8 mouse cellular contexts compared by ENCODE assay signal in genomic region chr12:73794151-73794883, GRCm38 (mm10).
DNase-seq lines count a peak whose midpoint lies in the region; ATAC-seq lines count a peak whose summit lies in the region.

No protein-coding gene starts in this region.

- H3K9me3 ChIP-seq in limb, embryonic 11.5 days (ENCODE audit: control insufficient read depth, low read length), result no peaks in the 10 kb centered on the region
- no peaks in the 10 kb centered on the region for H3K9me3 ChIP-seq in limb, embryonic 10.5 days (replicated peaks)
- no peaks in the 10 kb centered on the region for H3K9me3 ChIP-seq in heart, embryonic 11.5 days (replicated peaks; ENCODE audit: control insufficient read depth, low read length)
- H3K9me3 ChIP-seq in midbrain, embryonic 14.5 days (ENCODE audit: control insufficient read depth, low read length), result no peaks in the 10 kb centered on the region
- H3K9me3 ChIP-seq in stomach, embryonic 15.5 days, result no peaks in the 10 kb centered on the region

- WGBS in limb, embryonic 11.5 days, result 23% methylated on average over 17 of the region's 17 CpGs
- WGBS in limb, embryonic 10.5 days, result 31% methylated on average over 17 of the region's 17 CpGs
- 15% methylated on average over 17 of the region's 17 CpGs for WGBS in heart, embryonic 11.5 days (ENCODE audit: insufficient replicate concordance)
- 24% methylated on average over 17 of the region's 17 CpGs for WGBS in midbrain, embryonic 14.5 days
- WGBS in stomach, embryonic 15.5 days, result 25% methylated on average over 17 of the region's 17 CpGs

- no peaks in the 10 kb centered on the region for H3K36me3 ChIP-seq in limb, embryonic 11.5 days (ENCODE audit: control insufficient read depth, insufficient read depth, low read length)
- no peaks in the 10 kb centered on the region for H3K36me3 ChIP-seq in limb, embryonic 10.5 days
- no peaks in the 10 kb centered on the region for H3K36me3 ChIP-seq in heart, embryonic 11.5 days (ENCODE audit: control insufficient read depth, insufficient read depth, low read length)
- no peaks in the 10 kb centered on the region for H3K36me3 ChIP-seq in midbrain, embryonic 14.5 days (ENCODE audit: control insufficient read depth, insufficient read depth, low read length)
- H3K36me3 ChIP-seq in stomach, embryonic 15.5 days, result no peaks in the 10 kb centered on the region

- peak; percentile 51 for DNase-seq in limb, embryonic 11.5 days (ENCODE audit: low spot score)
- no peak for DNase-seq in limb, embryonic 10.5 days (ENCODE audit: low spot score)
- peak; percentile 95 for DNase-seq in fibroblast of lung, adult 2 months (ENCODE audit: low read depth)
- peak; percentile 89 to 91 for DNase-seq in kidney, adult 8-10 months
- DNase-seq in left cerebral cortex, postnatal 4 days, result peak; percentile 88
- DNase-seq in midbrain, embryonic 14.5 days, result peak; percentile 61

- no peaks in the 10 kb centered on the region for H3K27me3 ChIP-seq in limb, embryonic 11.5 days (ENCODE audit: control insufficient read depth, insufficient read depth, low read length)
- H3K27me3 ChIP-seq in limb, embryonic 10.5 days (ENCODE audit: low read depth, poor library complexity, severe bottlenecking), result peaks cover 48% of the 10 kb centered on the region
- no peaks in the 10 kb centered on the region for H3K27me3 ChIP-seq in heart, embryonic 11.5 days (ENCODE audit: control insufficient read depth, insufficient read depth, low read length)
- no peaks in the 10 kb centered on the region for H3K27me3 ChIP-seq in midbrain, embryonic 14.5 days (ENCODE audit: control insufficient read depth, insufficient read depth, low read length)
- H3K27me3 ChIP-seq in stomach, embryonic 15.5 days (replicated peaks), result no peaks in the 10 kb centered on the region

- H3K4me1 ChIP-seq in limb, embryonic 11.5 days (ENCODE audit: control insufficient read depth, insufficient read depth, low read length), result peaks cover 6% of the 10 kb centered on the region; the same call in 1 of the 2 replicates
- peaks cover 26% of the 10 kb centered on the region for H3K4me1 ChIP-seq in limb, embryonic 10.5 days
- peaks cover 46% of the 10 kb centered on the region for H3K4me1 ChIP-seq in heart, embryonic 11.5 days (ENCODE audit: control insufficient read depth, insufficient read depth, low read length)
- peaks cover 19% of the 10 kb centered on the region for H3K4me1 ChIP-seq in midbrain, embryonic 14.5 days (ENCODE audit: control insufficient read depth, insufficient read depth, low read length)
- peaks cover 18% of the 10 kb centered on the region for H3K4me1 ChIP-seq in stomach, embryonic 15.5 days

- no peak overlapping the region; the same call in 1 of the 2 replicates for H3K4me2 ChIP-seq in limb, embryonic 11.5 days (ENCODE audit: low read depth, severe bottlenecking)
- peak overlapping the region; percentile 41 for H3K4me2 ChIP-seq in heart, embryonic 11.5 days
- H3K4me2 ChIP-seq in midbrain, embryonic 14.5 days (ENCODE audit: low read length), result peak overlapping the region; percentile 35
- H3K4me2 ChIP-seq in stomach, embryonic 15.5 days, result peak overlapping the region; percentile 1; the same call in 1 of the 2 replicates

- no peak for ATAC-seq in limb, embryonic 11.5 days (ENCODE audit: insufficient number of reproducible peaks, low FRiP score, low TSS enrichment, low read depth)
- ATAC-seq in heart, embryonic 11.5 days (replicated peaks; ENCODE audit: insufficient number of reproducible peaks, low FRiP score, low TSS enrichment), result peak; percentile 42; the same call in 1 of the 2 replicates
- peak; percentile 37; the same call in 1 of the 2 replicates for ATAC-seq in midbrain, embryonic 14.5 days (ENCODE audit: low FRiP score, low TSS enrichment)
- peak; percentile 80; the same call in 1 of the 2 replicates for ATAC-seq in stomach, embryonic 15.5 days (ENCODE audit: insufficient read depth, low FRiP score, low read depth)

- intact Hi-C loops in left cerebral cortex, postnatal 4 days (cut with DNase I), result no loop called here

- H3K9ac ChIP-seq in limb, embryonic 11.5 days (ENCODE audit: low read length), result no peak overlapping the region
- peak overlapping the region; percentile 57; the same call in 1 of the 2 replicates for H3K9ac ChIP-seq in heart, embryonic 11.5 days (ENCODE audit: low read depth, low read length)
- no peak overlapping the region for H3K9ac ChIP-seq in midbrain, embryonic 14.5 days (replicated peaks; ENCODE audit: low read length)
- no peak overlapping the region for H3K9ac ChIP-seq in stomach, embryonic 15.5 days

- no peak overlapping the region for H3K27ac ChIP-seq in limb, embryonic 11.5 days (replicated peaks; ENCODE audit: low read depth, low read length)
- H3K27ac ChIP-seq in limb, embryonic 10.5 days, result no peak overlapping the region
- peak overlapping the region; percentile 72 for H3K27ac ChIP-seq in heart, embryonic 11.5 days (ENCODE audit: low read depth, low read length)
- H3K27ac ChIP-seq in midbrain, embryonic 14.5 days (replicated peaks; ENCODE audit: low read depth, low read length), result peak overlapping the region; percentile 60
- no peak overlapping the region for H3K27ac ChIP-seq in stomach, embryonic 15.5 days

- no peak overlapping the region for H3K4me3 ChIP-seq in limb, embryonic 11.5 days (ENCODE audit: low read depth, low read length)
- H3K4me3 ChIP-seq in limb, embryonic 10.5 days, result no peak overlapping the region
- H3K4me3 ChIP-seq in heart, embryonic 11.5 days (ENCODE audit: low read depth, low read length), result no peak overlapping the region
- H3K4me3 ChIP-seq in midbrain, embryonic 14.5 days (replicated peaks; ENCODE audit: low read depth, low read length), result no peak overlapping the region
- no peak overlapping the region for H3K4me3 ChIP-seq in stomach, embryonic 15.5 days (replicated peaks)

Comparison
In these comparisons a context has a peak if more than half of its experiments do, and no peak if none do; other contexts are left out.
1. H3K27ac ChIP-seq: peak in heart, embryonic 11.5 days (single experiment) and midbrain, embryonic 14.5 days (single experiment); none in limb, embryonic 11.5 days (single experiment), limb, embryonic 10.5 days (single experiment) and stomach, embryonic 15.5 days (single experiment).